Mouse (Mus musculus) C2C12 (cell line): Measurements from ENCODE around the gene Ifna15.

Experiments
- CEBPB ChIP-seq: IDR thresholded peaks from one replicate; pipeline ENCODE4 v1.6.1; 2011; ENCODE audit warnings: low read depth, mild to moderate bottlenecking, control low read depth, moderate library complexity
- CTCF ChIP-seq: IDR thresholded peaks from one replicate; pipeline ENCODE4 v1.5.1; 2011; ENCODE audit not compliant: control insufficient read depth, insufficient read depth, insufficient read length
- FOSL1 ChIP-seq: IDR thresholded peaks from one replicate; pipeline ENCODE4 v1.8.0; 2011; ENCODE audit warnings: mild to moderate bottlenecking, low read length; ENCODE audit not compliant: poor library complexity, insufficient read depth, severe bottlenecking
- MAX ChIP-seq: IDR thresholded peaks from one replicate; pipeline ENCODE4 v1.6.1; 2011; ENCODE audit warnings: mild to moderate bottlenecking, control low read depth
- MYOG ChIP-seq: IDR thresholded peaks from one replicate; pipeline ENCODE4 v1.6.1; 2011; ENCODE audit not compliant: control insufficient read depth, insufficient read length; ENCODE audit errors: extremely low read depth
- USF1 ChIP-seq: IDR thresholded peaks from one replicate; pipeline ENCODE4 v1.6.1; 2011; ENCODE audit warnings: low read depth, mild to moderate bottlenecking, control low read depth, moderate library complexity

DNA sequence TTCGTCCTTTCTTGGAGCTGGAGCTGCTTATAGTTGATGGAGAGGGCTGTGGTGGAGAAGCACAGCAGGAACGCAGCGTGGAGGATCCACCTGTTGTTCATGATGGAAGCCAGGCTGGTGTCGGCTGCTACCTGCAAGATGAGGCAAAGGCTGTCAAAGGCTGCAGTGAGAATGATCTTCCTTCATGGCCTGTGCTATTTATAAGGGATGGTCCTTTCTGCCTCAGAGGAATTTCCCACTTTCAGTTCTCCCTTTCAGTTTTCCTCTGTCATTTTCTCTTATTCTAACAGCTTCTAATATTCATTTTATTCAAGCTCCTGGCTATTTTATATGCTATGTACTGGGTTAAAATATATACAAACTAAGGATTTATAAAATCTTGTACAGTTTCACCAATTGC, 35.4 kb downstream of the Ifna15 start, which contains the start of gene Ifnb1:
- TF ChIP-seq FOSL1, result no peak
- no peak for TF ChIP-seq CTCF
- no peak for TF ChIP-seq MYOG
- TF ChIP-seq USF1, result no peak
- no peak for TF ChIP-seq CEBPB
- TF ChIP-seq MAX, result no peak
